30 mouse cellular contexts compared by ENCODE assay signal in the genomic region with DNA sequence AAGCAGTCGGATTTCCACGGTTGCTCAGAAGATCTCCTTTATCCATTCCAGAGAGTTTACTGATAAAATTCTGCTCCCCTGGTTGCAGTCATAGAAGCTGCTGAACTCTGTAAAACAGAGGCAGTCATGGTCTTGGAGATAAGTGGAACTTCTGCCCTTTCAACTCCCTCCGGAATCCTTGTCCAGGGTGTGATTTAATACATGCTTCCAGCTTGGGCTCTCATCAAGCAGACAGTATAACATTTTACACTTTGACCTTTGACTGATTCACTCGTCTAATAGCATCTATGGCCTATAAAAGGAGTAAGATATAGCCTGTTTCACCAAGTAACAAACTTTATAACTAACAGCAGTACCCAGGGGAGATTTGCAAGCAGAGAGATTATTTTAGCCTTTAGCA.
DNase-seq lines count a peak whose midpoint lies in the region; ATAC-seq and TF ChIP-seq lines count a peak whose summit lies in the region.
"Had no signal": no experiment of that assay in that cellular context is flagged by ENCODE, and none has a peak within 500 bp of the region (broad histone marks: within the 10 kb centered on the region; RNA-seq: fewer than 3 reads in every experiment).

No protein-coding gene starts in this region.

- no peaks in the 10 kb centered on the region for H3K9me3 ChIP-seq in neural tube, embryonic 14.5 days (ENCODE audit: control insufficient read depth, low read length)
- no peaks in the 10 kb centered on the region for H3K9me3 ChIP-seq in neural tube, embryonic 15.5 days (replicated peaks)
- no peaks in the 10 kb centered on the region for H3K9me3 ChIP-seq in intestine, postnatal 0 days (ENCODE audit: control insufficient read depth)
- H3K9me3 ChIP-seq: forebrain, embryonic 10.5 days; forebrain, embryonic 13.5 days; G1E; heart, embryonic 12.5 days; heart, embryonic 15.5 days; hindbrain, embryonic 10.5 days; hindbrain, embryonic 13.5 days had no signal

- no peak overlapping the region for H3K27ac ChIP-seq in neural tube, embryonic 14.5 days (ENCODE audit: low read depth, low read length)
- H3K27ac ChIP-seq in neural tube, embryonic 15.5 days (replicated peaks), result no peak overlapping the region
- H3K27ac ChIP-seq in intestine, postnatal 0 days (ENCODE audit: low read depth, low read length), result no peak overlapping the region
- H3K27ac ChIP-seq: forebrain, embryonic 10.5 days; forebrain, embryonic 13.5 days; heart, embryonic 15.5 days; hindbrain, embryonic 10.5 days; hindbrain, embryonic 13.5 days had no signal

- H3K27me3 ChIP-seq in neural tube, embryonic 14.5 days (ENCODE audit: control insufficient read depth, insufficient read depth, low read length), result no peaks in the 10 kb centered on the region
- H3K27me3 ChIP-seq in neural tube, embryonic 15.5 days (replicated peaks), result no peaks in the 10 kb centered on the region
- no peaks in the 10 kb centered on the region for H3K27me3 ChIP-seq in intestine, postnatal 0 days (replicated peaks; ENCODE audit: control insufficient read depth, insufficient read depth, low read length)
- H3K27me3 ChIP-seq: CH12.LX; forebrain, embryonic 13.5 days; heart, embryonic 12.5 days; heart, embryonic 15.5 days; hindbrain, embryonic 13.5 days; Patski had no signal

- no peak overlapping the region for H3K4me3 ChIP-seq in neural tube, embryonic 14.5 days (ENCODE audit: low read depth, low read length)
- no peak overlapping the region for H3K4me3 ChIP-seq in neural tube, embryonic 15.5 days (replicated peaks)
- no peak overlapping the region for H3K4me3 ChIP-seq in intestine, postnatal 0 days (ENCODE audit: low read depth, low read length)
- H3K4me3 ChIP-seq: forebrain, embryonic 10.5 days; forebrain, embryonic 13.5 days; heart, embryonic 12.5 days; heart, embryonic 15.5 days; hindbrain, embryonic 10.5 days; hindbrain, embryonic 13.5 days had no signal

- ATAC-seq in neural tube, embryonic 14.5 days (ENCODE audit: low read depth), result 0 out of 2 replicates have a peak, but pooled peaks have one; percentile 41
- ATAC-seq in neural tube, embryonic 15.5 days (ENCODE audit: low FRiP score), result no peak
- peak; percentile 88 for ATAC-seq in intestine, postnatal 0 days
- no peak for ATAC-seq in activated CD4-positive, CD25-positive, alpha-beta regulatory T cell, adult 4 months
- ATAC-seq: forebrain, embryonic 13.5 days; forebrain, postnatal 0 days; hindbrain, embryonic 16.5 days; inflammation-experienced regulatory T-cells, adult 6 months; Patski had no signal

- H3K4me2 ChIP-seq in neural tube, embryonic 14.5 days (ENCODE audit: low read depth, low read length), result no peak overlapping the region
- H3K4me2 ChIP-seq in neural tube, embryonic 15.5 days, result no peak overlapping the region
- H3K4me2 ChIP-seq in intestine, postnatal 0 days (replicated peaks; ENCODE audit: low read depth), result no peak overlapping the region
- H3K4me2 ChIP-seq: forebrain, embryonic 13.5 days; heart, embryonic 12.5 days; heart, embryonic 15.5 days; hindbrain, embryonic 13.5 days had no signal

- no peaks in the 10 kb centered on the region for H3K4me1 ChIP-seq in neural tube, embryonic 14.5 days (ENCODE audit: control insufficient read depth, insufficient read depth, low read length)
- no peaks in the 10 kb centered on the region for H3K4me1 ChIP-seq in neural tube, embryonic 15.5 days
- no peaks in the 10 kb centered on the region for H3K4me1 ChIP-seq in intestine, postnatal 0 days (replicated peaks; ENCODE audit: control insufficient read depth, insufficient read depth, low read length)
- H3K4me1 ChIP-seq: forebrain, embryonic 10.5 days; forebrain, embryonic 13.5 days; heart, embryonic 15.5 days; hindbrain, embryonic 10.5 days; hindbrain, embryonic 13.5 days had no signal

- H3K36me3 ChIP-seq in neural tube, embryonic 14.5 days (ENCODE audit: control insufficient read depth, insufficient read depth, low read length), result no peaks in the 10 kb centered on the region
- no peaks in the 10 kb centered on the region for H3K36me3 ChIP-seq in neural tube, embryonic 15.5 days
- H3K36me3 ChIP-seq in intestine, postnatal 0 days (ENCODE audit: control insufficient read depth, insufficient read depth), result no peaks in the 10 kb centered on the region
- H3K36me3 ChIP-seq: forebrain, embryonic 10.5 days; G1E; heart, embryonic 12.5 days; heart, embryonic 15.5 days; hindbrain, embryonic 10.5 days; hindbrain, embryonic 13.5 days had no signal

- peak; percentile 1 for DNase-seq in hindlimb bud, embryonic 11.5 days (ENCODE audit: extremely low spot score, low read depth, low spot score)
- DNase-seq in kidney, adult 18-20 months, result no peak
- DNase-seq in spleen, adult 18-20 months, result no peak
- DNase-seq: adrenal gland, adult 2 months; adrenal gland, postnatal 14 days; B cell, adult 2 months; cerebellum, adult 11 months; cerebellum, adult 2 months; cerebellum, adult 9-11 months; cerebellum, postnatal 25 days; forebrain, postnatal 0 days; gastrocnemius, postnatal 25 days; heart, adult 18-20 months; heart, postnatal 10 days; heart, postnatal 36 days had no signal

- H3K9ac ChIP-seq in neural tube, embryonic 14.5 days (replicated peaks; ENCODE audit: low read depth, low read length), result no peak overlapping the region
- H3K9ac ChIP-seq in neural tube, embryonic 15.5 days (replicated peaks), result no peak overlapping the region
- no peak overlapping the region for H3K9ac ChIP-seq in intestine, postnatal 0 days (ENCODE audit: low read depth, low read length)
- H3K9ac ChIP-seq: forebrain, embryonic 13.5 days; forebrain, postnatal 0 days; heart, embryonic 12.5 days; heart, embryonic 15.5 days; hindbrain, embryonic 13.5 days had no signal

- no peak for TF ChIP-seq CTCF in intestine, postnatal 0 days (IDR thresholded peaks at IDR 0.05; ENCODE audit: low read depth)

- WGBS in neural tube, embryonic 14.5 days, result 32% methylated on average over 4 of the region's 4 CpGs
- WGBS in neural tube, embryonic 15.5 days, result 38% methylated on average over 4 of the region's 4 CpGs
- 28% methylated on average over 4 of the region's 4 CpGs for WGBS in intestine, postnatal 0 days

Comparison
In these comparisons a context has a peak if more than half of its experiments do, and no peak if none do; other contexts are left out.
1. ATAC-seq: peak in neural tube, embryonic 14.5 days (single experiment) and intestine, postnatal 0 days (single experiment); none in neural tube, embryonic 15.5 days (single experiment) and activated CD4-positive, CD25-positive, alpha-beta regulatory T cell, adult 4 months (single experiment).